Comparison of ENCODE assay signal across 10 mouse cellular contexts in the genomic region with DNA sequence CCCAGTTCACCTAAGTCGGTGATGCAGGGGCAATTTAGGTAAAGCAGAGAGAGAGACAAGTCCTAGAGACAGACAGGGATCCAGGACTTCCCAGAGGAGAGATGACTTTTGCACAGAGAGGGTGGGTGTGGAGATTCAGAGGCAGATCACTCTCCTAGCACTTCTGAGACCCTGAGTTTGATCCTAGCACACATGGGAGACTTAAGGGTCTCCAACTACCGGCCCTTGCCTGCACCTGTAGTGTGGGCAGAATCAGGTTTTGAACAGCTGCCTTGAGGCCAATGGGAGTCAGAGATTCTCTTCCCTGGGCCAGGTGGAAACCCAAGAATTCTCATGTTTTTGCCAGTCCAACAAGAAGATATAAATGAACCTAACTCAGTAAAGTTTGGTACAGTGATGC. TPM values are rescaled to one million over a fixed set of nuclear protein-coding genes. Genes with fewer than 3 reads are reported as not detected.
A peak's percentile ranks its signal among the peaks of the same experiment; 100 is the strongest.
DNase-seq lines count a peak whose midpoint lies in the region; ATAC-seq and TF ChIP-seq lines count a peak whose summit lies in the region.
"Had no signal": no experiment of that assay in that cellular context is flagged by ENCODE, and none has a peak within 500 bp of the region (broad histone marks: within the 10 kb centered on the region; RNA-seq: fewer than 3 reads in every experiment).

No protein-coding gene starts in this region.

- no peak overlapping the region for H3K9ac ChIP-seq in heart, embryonic 13.5 days
- H3K9ac ChIP-seq in embryonic facial prominence, embryonic 11.5 days (replicated peaks; ENCODE audit: low read length), result no peak overlapping the region
- no peak overlapping the region for H3K9ac ChIP-seq in hindbrain, postnatal 0 days (replicated peaks; ENCODE audit: low read length)
- no peak overlapping the region for H3K9ac ChIP-seq in midbrain, embryonic 14.5 days (replicated peaks; ENCODE audit: low read length)

- H3K4me2 ChIP-seq in heart, embryonic 13.5 days, result peak overlapping the region; percentile 79
- no peak overlapping the region; the same call in 1 of the 2 replicates for H3K4me2 ChIP-seq in embryonic facial prominence, embryonic 11.5 days (ENCODE audit: low read depth, low read length)
- H3K4me2 ChIP-seq in hindbrain, postnatal 0 days (ENCODE audit: low read depth, low read length), result peak overlapping the region; percentile 70
- peak overlapping the region; percentile 71 for H3K4me2 ChIP-seq in midbrain, embryonic 14.5 days (ENCODE audit: low read length)

- no peak for TF ChIP-seq CTCF in hindbrain, postnatal 0 days (IDR thresholded peaks at IDR 0.05; ENCODE audit: low read depth)

- no peak for ATAC-seq in heart, embryonic 13.5 days (ENCODE audit: extremely low read depth, insufficient number of reproducible peaks, low FRiP score, low TSS enrichment)
- no peak for ATAC-seq in embryonic facial prominence, embryonic 11.5 days (replicated peaks; ENCODE audit: insufficient number of reproducible peaks, low FRiP score, low TSS enrichment, low read depth)
- no peak for ATAC-seq in hindbrain, postnatal 0 days
- ATAC-seq in midbrain, embryonic 14.5 days (ENCODE audit: low FRiP score, low TSS enrichment), result no peak

- peak overlapping the region; percentile 53 for H3K4me3 ChIP-seq in heart, embryonic 13.5 days
- peak overlapping the region; percentile 37; the same call in 1 of the 2 replicates for H3K4me3 ChIP-seq in embryonic facial prominence, embryonic 11.5 days (ENCODE audit: low read depth, low read length)
- peak overlapping the region; percentile 43; the same call in 1 of the 2 replicates for H3K4me3 ChIP-seq in hindbrain, postnatal 0 days (ENCODE audit: low read length)
- peak overlapping the region; percentile 41; the same call in 1 of the 2 replicates for H3K4me3 ChIP-seq in midbrain, embryonic 14.5 days (replicated peaks; ENCODE audit: low read depth, low read length)

- H3K36me3 ChIP-seq in heart, embryonic 13.5 days, result no peaks in the 10 kb centered on the region
- H3K36me3 ChIP-seq in embryonic facial prominence, embryonic 11.5 days (replicated peaks; ENCODE audit: control insufficient read depth, insufficient read depth, low read depth, low read length), result no peaks in the 10 kb centered on the region
- no peaks in the 10 kb centered on the region for H3K36me3 ChIP-seq in hindbrain, postnatal 0 days (ENCODE audit: insufficient read depth, low read length)
- no peaks in the 10 kb centered on the region for H3K36me3 ChIP-seq in midbrain, embryonic 14.5 days (ENCODE audit: control insufficient read depth, insufficient read depth, low read length)

- H3K4me1 ChIP-seq in heart, embryonic 13.5 days, result peaks cover 8% of the 10 kb centered on the region
- 0 out of 2 replicates have a peak, but pooled peaks cover 3% of the 10 kb centered on the region for H3K4me1 ChIP-seq in embryonic facial prominence, embryonic 11.5 days (ENCODE audit: control insufficient read depth, insufficient read depth, low read length)
- H3K4me1 ChIP-seq in hindbrain, postnatal 0 days (ENCODE audit: insufficient read depth, low read length), result no peaks in the 10 kb centered on the region
- peaks cover 9% of the 10 kb centered on the region; the same call in 1 of the 2 replicates for H3K4me1 ChIP-seq in midbrain, embryonic 14.5 days (ENCODE audit: control insufficient read depth, insufficient read depth, low read length)

- H3K9me3 ChIP-seq in heart, embryonic 13.5 days, result no peaks in the 10 kb centered on the region
- H3K9me3 ChIP-seq in embryonic facial prominence, embryonic 11.5 days (replicated peaks; ENCODE audit: control insufficient read depth, low read length), result no peaks in the 10 kb centered on the region
- no peaks in the 10 kb centered on the region for H3K9me3 ChIP-seq in hindbrain, postnatal 0 days (ENCODE audit: low read length)
- H3K9me3 ChIP-seq in midbrain, embryonic 14.5 days (ENCODE audit: control insufficient read depth, low read length), result no peaks in the 10 kb centered on the region

- H3K27me3 ChIP-seq in heart, embryonic 13.5 days (replicated peaks), result peaks cover 96% of the 10 kb centered on the region
- H3K27me3 ChIP-seq in embryonic facial prominence, embryonic 11.5 days (ENCODE audit: control insufficient read depth, insufficient read depth, low read length), result peaks cover 22% of the 10 kb centered on the region
- H3K27me3 ChIP-seq in hindbrain, postnatal 0 days (ENCODE audit: insufficient read depth, low read length), result peaks cover 12% of the 10 kb centered on the region; the same call in 1 of the 2 replicates
- peaks cover 32% of the 10 kb centered on the region for H3K27me3 ChIP-seq in midbrain, embryonic 14.5 days (ENCODE audit: control insufficient read depth, insufficient read depth, low read length)

- no peak for DNase-seq in heart, adult 8-10 months (ENCODE audit: low spot score)
- peak; percentile 6 for DNase-seq in embryonic facial prominence, embryonic 11.5 days (ENCODE audit: low spot score)
- DNase-seq in hindbrain, postnatal 0 days (ENCODE audit: low spot score), result no peak
- DNase-seq in midbrain, embryonic 14.5 days, result no peak
- DNase-seq in frontal cortex, postnatal 36 days (ENCODE audit: low spot score in 2 of 2), result no peak
- no peak for DNase-seq in layer of hippocampus, adult 8-10 months (ENCODE audit: low spot score in 2 of 2)
- no peak for DNase-seq in ovary, postnatal 10 days (ENCODE audit: low spot score)

- no peak overlapping the region for H3K27ac ChIP-seq in heart, embryonic 13.5 days (replicated peaks)
- no peak overlapping the region for H3K27ac ChIP-seq in embryonic facial prominence, embryonic 11.5 days (replicated peaks; ENCODE audit: low read depth, low read length)
- no peak overlapping the region for H3K27ac ChIP-seq in hindbrain, postnatal 0 days
- no peak overlapping the region for H3K27ac ChIP-seq in midbrain, embryonic 14.5 days (replicated peaks; ENCODE audit: low read depth, low read length)

- WGBS in heart, embryonic 13.5 days, result 25% methylated on average over 2 of the region's 2 CpGs
- WGBS in embryonic facial prominence, embryonic 11.5 days, result 35% methylated on average over 2 of the region's 2 CpGs
- WGBS in hindbrain, postnatal 0 days, result 39% methylated on average over 2 of the region's 2 CpGs
- WGBS in midbrain, embryonic 14.5 days, result 37% methylated on average over 2 of the region's 2 CpGs

RNA-seq across cellular contexts. Expression of a gene that starts 0.5 kb away (rescaled TPM):
- 0.10 TPM in 1 of 2 replicates, not detected in the other for polyA plus RNA-seq in heart, embryonic 13.5 days (2015; fragmentation: Nextera tagmentation; extraction: Ambion mirVana)
- total RNA-seq in heart, adult 8-10 months (2022), result not detected
- 0.13 and 0.18 TPM in 2 replicates for polyA plus RNA-seq in embryonic facial prominence, embryonic 11.5 days (2014; fragmentation: Nextera tagmentation; extraction: Ambion mirVana)
- total RNA-seq in hindbrain, postnatal 0 days (2014; rRNA removed), result 38.3 and 60.8 TPM in 2 replicates
- 38.2 and 38.6 TPM in 2 replicates for polyA plus RNA-seq in hindbrain, postnatal 0 days (2015; fragmentation: Nextera tagmentation; extraction: Ambion mirVana)
- polyA plus RNA-seq in midbrain, embryonic 14.5 days (2014; fragmentation: Nextera tagmentation; extraction: Ambion mirVana), result 0.81 and 13.1 TPM in 2 replicates
- total RNA-seq in layer of hippocampus, adult 8-10 months (2022), result 10 to 100 TPM; 15.8 to 21.6 (median 18.3) TPM
- total RNA-seq: neutrophil, adult 5-6 weeks had no signal

RNA-seq across cellular contexts. Expression of a gene that starts 1.0 kb away (rescaled TPM):
- polyA plus RNA-seq in heart, embryonic 13.5 days (2015; fragmentation: Nextera tagmentation; extraction: Ambion mirVana), result 0.10 and 0.15 TPM in 2 replicates
- under 1 TPM in 1 of 4 experiments, not detected in 3; 0.23 TPM for total RNA-seq in heart, adult 8-10 months (2022)
- 0.14 TPM in 1 of 2 replicates, not detected in the other for polyA plus RNA-seq in embryonic facial prominence, embryonic 11.5 days (2014; fragmentation: Nextera tagmentation; extraction: Ambion mirVana)
- total RNA-seq in hindbrain, postnatal 0 days (2014; rRNA removed), result 0.10 and 0.90 TPM in 2 replicates
- 0.35 and 0.55 TPM in 2 replicates for polyA plus RNA-seq in hindbrain, postnatal 0 days (2015; fragmentation: Nextera tagmentation; extraction: Ambion mirVana)
- polyA plus RNA-seq in midbrain, embryonic 14.5 days (2014; fragmentation: Nextera tagmentation; extraction: Ambion mirVana), result 0.16 and 0.51 TPM in 2 replicates
- total RNA-seq in layer of hippocampus, adult 8-10 months (2022), result under 1 TPM; 0.08 to 0.23 (median 0.18) TPM

RNA-seq across cellular contexts. Expression of a gene that starts 38.3 kb away (rescaled TPM):
- 29.3 and 29.7 TPM in 2 replicates for polyA plus RNA-seq in heart, embryonic 13.5 days (2015; fragmentation: Nextera tagmentation; extraction: Ambion mirVana)
- 10 to 100 TPM; 38.8 to 45.6 (median 42.2) TPM for total RNA-seq in heart, adult 8-10 months (2022)
- polyA plus RNA-seq in embryonic facial prominence, embryonic 11.5 days (2014; fragmentation: Nextera tagmentation; extraction: Ambion mirVana), result 56.1 and 60.1 TPM in 2 replicates
- total RNA-seq in hindbrain, postnatal 0 days (2014; rRNA removed), result 18.6 and 21.4 TPM in 2 replicates
- 43.3 and 49.0 TPM in 2 replicates for polyA plus RNA-seq in hindbrain, postnatal 0 days (2015; fragmentation: Nextera tagmentation; extraction: Ambion mirVana)
- 55.0 and 60.7 TPM in 2 replicates for polyA plus RNA-seq in midbrain, embryonic 14.5 days (2014; fragmentation: Nextera tagmentation; extraction: Ambion mirVana)
- total RNA-seq in layer of hippocampus, adult 8-10 months (2022), result 10 to 100 TPM; 63.4 to 78.6 (median 74.5) TPM

RNA-seq across cellular contexts. Expression of a gene that starts 46.8 kb away (rescaled TPM):
- 0.03 and 0.11 TPM in 2 replicates for polyA plus RNA-seq in heart, embryonic 13.5 days (2015; fragmentation: Nextera tagmentation; extraction: Ambion mirVana)
- not detected for total RNA-seq in heart, adult 8-10 months (2022)
- polyA plus RNA-seq in embryonic facial prominence, embryonic 11.5 days (2014; fragmentation: Nextera tagmentation; extraction: Ambion mirVana), result 0.03 and 0.18 TPM in 2 replicates
- 0.14 and 0.68 TPM in 2 replicates for total RNA-seq in hindbrain, postnatal 0 days (2014; rRNA removed)
- 0.44 and 0.45 TPM in 2 replicates for polyA plus RNA-seq in hindbrain, postnatal 0 days (2015; fragmentation: Nextera tagmentation; extraction: Ambion mirVana)
- 0.18 and 0.33 TPM in 2 replicates for polyA plus RNA-seq in midbrain, embryonic 14.5 days (2014; fragmentation: Nextera tagmentation; extraction: Ambion mirVana)
- under 1 TPM; 0.37 to 0.54 (median 0.40) TPM for total RNA-seq in layer of hippocampus, adult 8-10 months (2022)
- total RNA-seq: adrenal gland, postnatal 14 days had no signal
